Mouse (Mus musculus) urinary bladder, postnatal 14 days (tissue): ENCODE results near the gene Zfp865.

Experiments used
- DNase-seq: peaks from one replicate; pipeline ENCODE4 v3.0.0; 2021; ENCODE audit warnings: low spot score

Zfp865 gene

DNA sequence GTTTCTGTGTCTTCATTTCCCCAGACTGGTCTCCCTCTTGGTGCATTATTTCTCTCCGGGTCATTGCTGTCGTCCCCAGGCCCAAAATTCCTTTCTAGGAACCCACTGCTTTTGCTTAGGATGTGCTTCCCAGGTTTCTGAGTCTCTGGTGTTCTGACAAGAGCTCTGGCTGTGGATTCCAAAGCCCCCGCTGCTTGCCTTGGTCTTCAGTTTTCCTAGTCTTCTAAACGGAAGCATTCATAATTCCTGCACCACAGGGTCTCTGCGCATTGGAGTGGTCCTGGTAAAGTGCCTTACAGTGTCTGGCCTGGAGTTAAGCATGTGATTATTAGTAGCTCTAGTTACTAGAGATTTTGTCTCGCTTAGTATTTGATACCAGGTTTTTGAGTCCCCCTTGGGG, 60.6 kb downstream of the Zfp865 start:
- no peak for DNase-seq

- DNase-seq, result no peak
Observed at GRCm38 (mm10) chr7:5081241-5081640, 61.1 kb downstream of the Zfp865 start.

DNA sequence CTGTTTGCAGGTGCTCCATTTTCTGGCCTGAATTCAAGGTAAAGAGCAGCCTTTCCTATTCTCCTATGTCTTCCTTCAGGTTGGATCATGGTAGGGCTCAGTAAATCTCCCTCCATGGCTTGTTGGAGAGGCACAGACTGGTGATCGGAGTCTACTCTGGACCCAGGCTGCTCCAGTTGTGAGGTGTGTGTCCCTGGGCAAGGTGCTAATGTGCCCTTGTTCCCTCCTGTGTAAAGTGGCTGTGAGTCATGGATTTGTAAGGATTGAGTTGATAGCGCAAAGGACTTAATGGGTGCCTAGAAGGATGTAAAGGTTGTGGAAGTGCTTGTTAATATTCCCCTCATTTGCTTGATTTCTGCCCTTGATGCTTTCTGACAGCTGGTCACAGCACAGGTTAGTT, 61.8 kb downstream of the Zfp865 start:
- DNase-seq, result no peak

- no peak for DNase-seq
Observed at GRCm38 (mm10) chr7:5083325-5084105, 63.3 kb downstream of the Zfp865 start.

GRCm38 (mm10) chr7:5085512-5085911, 65.3 kb downstream of the Zfp865 start:
- DNase-seq, result no peak
